Mouse (Mus musculus) lung, postnatal 0 days (tissue): Measurements from ENCODE around the gene Mup5. TPM values are rescaled to one million over a fixed set of nuclear protein-coding genes. Genes with fewer than 3 reads are reported as not detected.
A peak's percentile ranks its signal among the peaks of the same experiment; 100 is the strongest.
"Not testable (repeated sequence)": the region's sequence is repeated elsewhere in the genome, so short reads cannot be mapped to it uniquely, and the experiment has no call there.

Experiments
- ATAC-seq: fragments of 200-750 bp; cut with Nextera tagmentation; 2 replicates; pipeline ENCODE4 v1.8.0; 2017; ENCODE audit warnings: moderate library complexity
- DNase-seq: peaks from one replicate; pipeline ENCODE4 v3.0.0-alpha.2; 2016; ENCODE audit warnings: low spot score
- H3K27ac ChIP-seq: fragments of 300-500 bp; sonication (generic); 2 replicates; pipeline ENCODE4 v1.5.1; 2014; ENCODE audit warnings: antibody characterized with exemption, mild to moderate bottlenecking, low read length, mixed read lengths
- H3K27me3 ChIP-seq: fragments of 300-500 bp; sonication (generic); replicated peaks from 2 replicates; pipeline ENCODE4 v1.6.1; 2014; ENCODE audit warnings: low read length, mixed read lengths; ENCODE audit not compliant: insufficient read depth
- H3K36me3 ChIP-seq: fragments of 300-500 bp; sonication (generic); 2 replicates; pipeline ENCODE4 v1.6.1; 2014; ENCODE audit warnings: low read length, mixed read lengths; ENCODE audit not compliant: insufficient read depth
- H3K4me1 ChIP-seq: fragments of 300-500 bp; sonication (generic); 2 replicates; pipeline ENCODE4 v1.6.1; 2014; ENCODE audit warnings: antibody characterized with exemption, low read depth, low read length, mixed read lengths; ENCODE audit not compliant: insufficient read depth
- H3K4me2 ChIP-seq: fragments of 300-500 bp; sonication (generic); replicated peaks from 2 replicates; pipeline ENCODE4 v1.6.1; 2014; ENCODE audit warnings: low read depth, mild to moderate bottlenecking, low read length, moderate library complexity, mixed read lengths
- H3K4me3 ChIP-seq: fragments of 300-500 bp; sonication (generic); 2 replicates; pipeline ENCODE4 v1.5.1; 2014; ENCODE audit warnings: low read depth, low read length
- H3K9ac ChIP-seq: fragments of 300-500 bp; sonication (generic); replicated peaks from 2 replicates; pipeline ENCODE4 v1.6.1; 2014; ENCODE audit warnings: low read depth, mild to moderate bottlenecking
- H3K9me3 ChIP-seq: fragments of 300-500 bp; sonication (generic); 2 replicates; pipeline ENCODE4 v1.6.1; 2016; ENCODE audit warnings: low read length, mixed read lengths
- CTCF ChIP-seq: IDR thresholded peaks from 2 replicates; pipeline ENCODE4 v1.5.1; 2016; ENCODE audit warnings: antibody characterized with exemption, mild to moderate bottlenecking
- EP300 ChIP-seq: IDR thresholded peaks from 2 replicates; pipeline ENCODE4 v1.6.1; 2016; ENCODE audit warnings: antibody characterized with exemption, mild to moderate bottlenecking, control low read depth
- WGBS: fragments of 180-500 bp; shearing (Covaris S2); extraction: QIAGEN DNeasy Blood & Tissue Kit; methylation state at CpG from one replicate; pipeline ENCODE4 v1.1.7; 2014; 5-methylcytosine and 5-hydroxymethylcytosine counted together
- polyA plus RNA-seq: library from polyadenylated mRNA; unstranded; fragments of >200 nt; fragmentation: Nextera tagmentation; extraction: Ambion mirVana; gene quantifications from 2 replicates; pipeline ENCODE4 v1.2.1, GENCODE M21; 2015

The Mup5 gene
- polyA plus RNA-seq, 1 experiment from 2014 or later = not detected

- TF ChIP-seq CTCF = no peak
- no peaks in the 10 kb centered on the region for H3K4me1 ChIP-seq
- ATAC-seq = no peak
- no peak overlapping the region for H3K4me3 ChIP-seq
- H3K9ac ChIP-seq = no peak overlapping the region
- 91% methylated on average over 15 of the region's 15 CpGs for WGBS
- no peaks in the 10 kb centered on the region for H3K27me3 ChIP-seq
- DNase-seq = no peak
- peaks cover 3% of the 10 kb centered on the region; the same call in 1 of the 2 replicates for H3K9me3 ChIP-seq
- H3K4me2 ChIP-seq = no peak overlapping the region
- no peak overlapping the region for H3K27ac ChIP-seq
- no peaks in the 10 kb centered on the region for H3K36me3 ChIP-seq
These were observed 11.8 kb downstream of the Mup5 start for GRCm38 (mm10) chr4:61823185-61823584.

GRCm38 (mm10) chr4:61822541-61822940, 12.5 kb downstream of the Mup5 start:
- H3K4me2 ChIP-seq, ATAC-seq, H3K36me3 ChIP-seq, H3K27ac ChIP-seq, H3K9ac ChIP-seq, H3K4me3 ChIP-seq, H3K9me3 ChIP-seq, DNase-seq, H3K27me3 ChIP-seq, H3K4me1 ChIP-seq: not testable (repeated sequence)
- 92% methylated on average over 9 of the region's 9 CpGs for WGBS

- H3K27me3 ChIP-seq = no peaks in the 10 kb centered on the region
- no peak overlapping the region for H3K9ac ChIP-seq
- no peak overlapping the region for H3K4me3 ChIP-seq
- ATAC-seq (no peak), DNase-seq (no peak)
- WGBS = 13% methylated on average over 2 of the region's 2 CpGs
- H3K9me3 ChIP-seq = no peaks in the 10 kb centered on the region
- no peak for TF ChIP-seq EP300
- no peak for TF ChIP-seq CTCF
- H3K27ac ChIP-seq = no peak overlapping the region
- H3K4me2 ChIP-seq = no peak overlapping the region
- H3K36me3 ChIP-seq = no peaks in the 10 kb centered on the region
- H3K4me1 ChIP-seq = no peaks in the 10 kb centered on the region
These were observed 19.4 kb downstream of the Mup5 start for GRCm38 (mm10) chr4:61815602-61816001.

GRCm38 (mm10) chr4:61813435-61813834, 21.6 kb downstream of the Mup5 start:
- ATAC-seq (no peak), DNase-seq (no peak)
- no peaks in the 10 kb centered on the region for H3K36me3 ChIP-seq
- no peak overlapping the region for H3K4me2 ChIP-seq
- no peaks in the 10 kb centered on the region for H3K4me1 ChIP-seq
- H3K4me3 ChIP-seq = no peak overlapping the region
- H3K27me3 ChIP-seq = no peaks in the 10 kb centered on the region
- H3K9me3 ChIP-seq = no peaks in the 10 kb centered on the region
- no peak for TF ChIP-seq EP300
- no peak for TF ChIP-seq CTCF
- no peak overlapping the region for H3K9ac ChIP-seq
- no peak overlapping the region for H3K27ac ChIP-seq

GRCm38 (mm10) chr4:61811193-61811592, 23.8 kb downstream of the Mup5 start:
- H3K9ac ChIP-seq, H3K9me3 ChIP-seq, H3K27ac ChIP-seq, H3K4me3 ChIP-seq, H3K27me3 ChIP-seq, H3K4me1 ChIP-seq, ATAC-seq, H3K36me3 ChIP-seq, DNase-seq, H3K4me2 ChIP-seq: not testable (repeated sequence)
- WGBS = 14% methylated on average over 2 of the region's 2 CpGs
- TF ChIP-seq CTCF = peak; percentile 72

GRCm38 (mm10) chr4:61808926-61809325, 26.1 kb downstream of the Mup5 start:
- H3K9ac ChIP-seq, H3K36me3 ChIP-seq, ATAC-seq, H3K27me3 ChIP-seq, H3K4me2 ChIP-seq, H3K4me1 ChIP-seq, H3K9me3 ChIP-seq, H3K27ac ChIP-seq, H3K4me3 ChIP-seq, DNase-seq: not testable (repeated sequence)
- 79% methylated on average over 3 of the region's 3 CpGs for WGBS

- not testable (repeated sequence) for H3K27ac ChIP-seq, H3K9ac ChIP-seq, DNase-seq, H3K27me3 ChIP-seq, H3K9me3 ChIP-seq, H3K4me2 ChIP-seq, H3K36me3 ChIP-seq, H3K4me3 ChIP-seq, H3K4me1 ChIP-seq, ATAC-seq
- WGBS = 93% methylated on average over 1 of the region's 1 CpGs
These were observed 45.3 kb downstream of the Mup5 start for GRCm38 (mm10) chr4:61789699-61790098.

GRCm38 (mm10) chr4:61784231-61784630, 50.8 kb downstream of the Mup5 start:
- H3K9me3 ChIP-seq, H3K9ac ChIP-seq, DNase-seq, H3K27me3 ChIP-seq, H3K4me1 ChIP-seq, H3K4me3 ChIP-seq, H3K36me3 ChIP-seq, H3K4me2 ChIP-seq, ATAC-seq, H3K27ac ChIP-seq: not testable (repeated sequence)
- WGBS = 73% methylated on average over 1 of the region's 1 CpGs

- not testable (repeated sequence) for H3K4me3 ChIP-seq, H3K36me3 ChIP-seq, H3K27me3 ChIP-seq, DNase-seq, H3K4me2 ChIP-seq, H3K27ac ChIP-seq, ATAC-seq, H3K9ac ChIP-seq, H3K4me1 ChIP-seq, H3K9me3 ChIP-seq
- WGBS = 93% methylated on average over 1 of the region's 5 CpGs
These were observed 52.9 kb downstream of the Mup5 start, which contains the start of gene Mup19 for GRCm38 (mm10) chr4:61782169-61782568. Gene Mup19 (minus strand): TSS chr4:61782269.
